Mouse (Mus musculus): ENCODE measurements around the gene Ccdc106.

- TF ChIP-seq POLR2A (IDR thresholded peaks at IDR 0.05; ENCODE audit: insufficient read depth, low read depth, low read length) (no peak), CTCF (IDR thresholded peaks at IDR 0.05; ENCODE audit: insufficient read depth, low read depth, low read length) (no peak)
These were observed 38.3 kb downstream of the Ccdc106 start for GRCm38 (mm10) chr7:5058631-5059030.
